Mouse (Mus musculus): ENCODE measurements around the gene Atp8b3.

Gene Atp8b3

GRCm38 (mm10) chr10:80513739-80514138 lies 25.2 kb downstream of the Atp8b3 start:
- no peak for DNase-seq

- no peak for DNase-seq
These were observed 28.7 kb downstream of the Atp8b3 start for GRCm38 (mm10) chr10:80510273-80510660.

GRCm38 (mm10) chr10:80509412-80510272 lies 29.3 kb downstream of the Atp8b3 start:
- DNase-seq = peak; percentile 81 to 85

- DNase-seq = peak; percentile 55 to 71
These were observed 32.7 kb downstream of the Atp8b3 start for GRCm38 (mm10) chr10:80506222-80506621.

GRCm38 (mm10) chr10:80504724-80505123 lies 34.2 kb downstream of the Atp8b3 start:
- DNase-seq = no peak

- DNase-seq = no peak
These were observed 35.2 kb downstream of the Atp8b3 start for GRCm38 (mm10) chr10:80503599-80504220.

GRCm38 (mm10) chr10:80502819-80503314 lies 36.1 kb downstream of the Atp8b3 start:
- no peak for DNase-seq

GRCm38 (mm10) chr10:80502291-80502690 lies 36.6 kb downstream of the Atp8b3 start:
- DNase-seq = no peak

- DNase-seq = no peak
These were observed 42.5 kb downstream of the Atp8b3 start for GRCm38 (mm10) chr10:80496421-80496820.

- DNase-seq = no peak
These were observed 43.0 kb downstream of the Atp8b3 start for GRCm38 (mm10) chr10:80495901-80496300.

- DNase-seq = no peak
These were observed 44.2 kb downstream of the Atp8b3 start, which contains the start of gene Onecut3 for GRCm38 (mm10) chr10:80494732-80495131. Gene Onecut3 (plus strand): TSS chr10:80494835.

GRCm38 (mm10) chr10:80490051-80490450 lies 48.9 kb downstream of the Atp8b3 start:
- no peak for DNase-seq

GRCm38 (mm10) chr10:80486862-80487379 lies 52.0 kb downstream of the Atp8b3 start:
- DNase-seq = no peak

- no peak for DNase-seq
These were observed 57.9 kb downstream of the Atp8b3 start for GRCm38 (mm10) chr10:80481002-80481401.

- DNase-seq = no peak
These were observed 60.4 kb downstream of the Atp8b3 start for GRCm38 (mm10) chr10:80478531-80478930.

- DNase-seq = peak; percentile 91 to 96
These were observed 63.5 kb downstream of the Atp8b3 start for GRCm38 (mm10) chr10:80475290-80475959.
